Mouse (Mus musculus) liver, postnatal 0 days (tissue): ENCODE measurements at regions not wholly inside any gene's neighbourhood (a gene's known extent, or its start where the extent isn't known, plus 50 kb on each side); places are given as distances from the start of the nearest gene placed in this dataset.
"Not testable (repeated sequence)": the region's sequence is repeated elsewhere in the genome, so short reads cannot be mapped to it uniquely, and the experiment has no call there.

Experiments used
- ATAC-seq: fragments of 200-750 bp; cut with Nextera tagmentation; 2 replicates; pipeline ENCODE4 v1.8.0; 2017; ENCODE audit warnings: mild to moderate bottlenecking, moderate library complexity
- DNase-seq: peaks from one replicate; pipeline ENCODE4 v3.0.0-alpha.2; 2016
- H3K27ac ChIP-seq: fragments of 300-500 bp; sonication (generic); 2 replicates; pipeline ENCODE4 v1.5.1; 2014; ENCODE audit warnings: antibody characterized with exemption, moderate library complexity, mild to moderate bottlenecking, low read depth
- H3K27me3 ChIP-seq: fragments of 300-500 bp; sonication (generic); 2 replicates; pipeline ENCODE4 v1.6.1; 2014; ENCODE audit warnings: low read length, control low read depth, mixed read lengths; ENCODE audit not compliant: insufficient read depth
- H3K36me3 ChIP-seq: fragments of 300-500 bp; sonication (generic); replicated peaks from 2 replicates; pipeline ENCODE4 v1.6.1; 2014; ENCODE audit warnings: mild to moderate bottlenecking, control low read depth, low read length, moderate library complexity, mixed read lengths; ENCODE audit not compliant: insufficient read depth
- H3K4me1 ChIP-seq: fragments of 300-500 bp; sonication (generic); 2 replicates; pipeline ENCODE4 v1.6.1; 2014; ENCODE audit warnings: antibody characterized with exemption, mild to moderate bottlenecking, control low read depth; ENCODE audit not compliant: insufficient read depth
- H3K4me2 ChIP-seq: fragments of 300-500 bp; sonication (generic); 2 replicates; pipeline ENCODE4 v1.6.1; 2014; ENCODE audit warnings: low read depth, mild to moderate bottlenecking, low read length, moderate library complexity, mixed read lengths
- H3K4me3 ChIP-seq: fragments of 300-500 bp; sonication (generic); 2 replicates; pipeline ENCODE4 v1.5.1; 2014; ENCODE audit warnings: low read depth, low read length
- H3K9ac ChIP-seq: fragments of 300-500 bp; sonication (generic); replicated peaks from 2 replicates; pipeline ENCODE4 v1.6.1; 2014; ENCODE audit warnings: mild to moderate bottlenecking, moderate library complexity
- H3K9me3 ChIP-seq: fragments of 300-500 bp; sonication (generic); 2 replicates; pipeline ENCODE4 v1.6.1; 2016; ENCODE audit warnings: mild to moderate bottlenecking, control low read depth, low read length, mixed read lengths
- CTCF ChIP-seq: sonication (generic); IDR thresholded peaks from 2 replicates; pipeline ENCODE4 v1.5.1; 2016; ENCODE audit warnings: antibody characterized with exemption, low read depth
- EP300 ChIP-seq: IDR thresholded peaks from 2 replicates; pipeline ENCODE4 v1.6.1; 2016; ENCODE audit warnings: antibody characterized with exemption, low read depth, mild to moderate bottlenecking
- WGBS: fragments of 180-500 bp; shearing (Covaris S2); extraction: QIAGEN DNeasy Blood & Tissue Kit; methylation state at CpG from one replicate; pipeline ENCODE4 v1.1.7; 2014; ENCODE audit not compliant: insufficient replicate concordance; 5-methylcytosine and 5-hydroxymethylcytosine counted together

- Histone ChIP-seq H3K4me3 (no peak overlapping the region), H3K27ac (no peak overlapping the region), H3K27me3 (no peaks in the 10 kb centered on the region), H3K4me2 (no peak overlapping the region), H3K9me3 (no peaks in the 10 kb centered on the region), H3K4me1 (no peaks in the 10 kb centered on the region), H3K9ac (no peak overlapping the region), H3K36me3 (no peaks in the 10 kb centered on the region)
- 37% methylated on average over 8 of the region's 8 CpGs for WGBS
- TF ChIP-seq CTCF (no peak), EP300 (no peak)
- ATAC-seq (no peak), DNase-seq (no peak)
Observed at GRCm38 (mm10) chr11:63252012-63252856, 123.5 kb downstream of the Pmp22 start.

- H3K27me3 ChIP-seq = no peaks in the 10 kb centered on the region
- H3K4me3 ChIP-seq = no peak overlapping the region
- H3K9me3 ChIP-seq = no peaks in the 10 kb centered on the region
- H3K36me3 ChIP-seq = no peaks in the 10 kb centered on the region
- no peak for ATAC-seq
- no peaks in the 10 kb centered on the region for H3K4me1 ChIP-seq
- no peak overlapping the region for H3K27ac ChIP-seq
- TF ChIP-seq CTCF (no peak), EP300 (no peak)
- no peak for DNase-seq
- 34% methylated on average over 5 of the region's 5 CpGs for whole genome bisulfite sequencing
- H3K9ac ChIP-seq = no peak overlapping the region
- H3K4me2 ChIP-seq = no peak overlapping the region
Observed at GRCm38 (mm10) chr11:63252968-63253602, 124.3 kb downstream of the Pmp22 start.

DNA sequence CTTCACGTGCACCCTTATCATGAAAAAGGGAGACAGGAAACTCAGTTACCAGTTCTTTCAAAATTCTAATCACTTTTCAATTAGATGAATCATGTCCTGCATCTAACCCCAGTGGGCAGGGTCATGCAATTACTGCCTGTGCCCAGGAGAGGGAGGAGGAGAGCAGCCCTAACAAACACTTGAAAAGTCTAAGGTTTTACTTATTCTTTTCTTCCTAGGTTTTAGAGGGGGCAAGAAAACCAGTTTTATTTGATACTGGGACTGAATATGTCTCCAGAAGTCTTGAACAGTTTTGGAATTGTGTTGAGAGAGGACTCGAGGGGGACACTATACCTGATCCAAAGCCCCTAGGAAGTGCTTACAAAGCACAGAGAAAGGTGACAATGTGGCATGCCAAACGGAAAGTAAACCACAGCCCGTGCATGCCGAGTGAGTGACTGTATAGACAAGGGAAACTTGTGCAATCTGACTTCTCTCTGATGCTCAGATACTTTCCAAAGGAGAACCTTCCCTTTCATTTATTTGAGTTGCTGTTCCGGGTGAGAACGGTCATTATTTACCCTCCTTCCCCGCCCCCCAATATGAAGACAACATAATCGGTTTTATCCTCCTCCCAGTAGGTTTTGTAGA is 135.8 kb downstream of the Pmp22 start:
- 25% methylated on average over 9 of the region's 9 CpGs for WGBS
- H3K9me3 ChIP-seq = no peaks in the 10 kb centered on the region
- peak; percentile 24 for DNase-seq

GRCm38 (mm10) chr11:63266290-63266689 is 137.5 kb downstream of the Pmp22 start:
- H3K27ac ChIP-seq, H3K4me3 ChIP-seq, H3K9ac ChIP-seq, ATAC-seq, H3K9me3 ChIP-seq, H3K36me3 ChIP-seq, H3K27me3 ChIP-seq, H3K4me1 ChIP-seq, DNase-seq, H3K4me2 ChIP-seq: not testable (repeated sequence)
- 75% methylated on average over 2 of the region's 2 CpGs for WGBS

More for the DNA sequence above, 135.8 kb downstream of the Pmp22 start:
- Histone ChIP-seq H3K36me3 (no peaks in the 10 kb centered on the region), H3K9ac (peak overlapping the region; percentile 17; the same call in 1 of the 2 replicates), H3K27me3 (no peaks in the 10 kb centered on the region), H3K27ac (no peak overlapping the region), H3K4me1 (no peaks in the 10 kb centered on the region), H3K4me2 (peak overlapping the region; percentile 60), H3K4me3 (peak overlapping the region; percentile 24)
- no peak for ATAC-seq
- TF ChIP-seq CTCF (peak; percentile 71), EP300 (no peak)

DNA sequence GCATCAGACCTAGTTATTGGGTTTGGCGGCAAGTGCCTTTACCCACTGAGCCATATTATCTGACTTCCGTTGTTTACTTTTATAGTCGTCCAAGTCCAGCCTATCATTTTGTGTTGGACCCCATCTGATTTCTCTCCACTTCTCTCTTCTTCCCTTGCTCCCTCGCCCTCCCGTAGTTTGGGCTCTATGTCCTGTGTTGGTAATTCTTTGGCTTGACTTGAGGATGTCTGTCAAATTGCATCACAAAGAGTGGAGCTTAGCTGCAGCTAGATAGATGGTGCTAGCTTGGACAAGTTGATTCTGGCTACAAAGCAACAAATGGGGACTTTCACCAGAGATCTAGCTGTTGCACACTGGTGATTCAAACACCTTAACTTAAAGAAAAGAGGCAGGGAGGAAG is 147.9 kb downstream of the Pmp22 start:
- no peak for ATAC-seq
- H3K4me2 ChIP-seq = no peak overlapping the region
- WGBS = 65% methylated on average over 5 of the region's 5 CpGs
- H3K4me3 ChIP-seq = no peak overlapping the region
- H3K27ac ChIP-seq = no peak overlapping the region
- TF ChIP-seq EP300 (no peak), CTCF (no peak)
- DNase-seq = no peak
- H3K27me3 ChIP-seq = no peaks in the 10 kb centered on the region
- no peaks in the 10 kb centered on the region for H3K36me3 ChIP-seq
- H3K9ac ChIP-seq = no peak overlapping the region
- H3K9me3 ChIP-seq = no peaks in the 10 kb centered on the region
- no peaks in the 10 kb centered on the region for H3K4me1 ChIP-seq

DNA sequence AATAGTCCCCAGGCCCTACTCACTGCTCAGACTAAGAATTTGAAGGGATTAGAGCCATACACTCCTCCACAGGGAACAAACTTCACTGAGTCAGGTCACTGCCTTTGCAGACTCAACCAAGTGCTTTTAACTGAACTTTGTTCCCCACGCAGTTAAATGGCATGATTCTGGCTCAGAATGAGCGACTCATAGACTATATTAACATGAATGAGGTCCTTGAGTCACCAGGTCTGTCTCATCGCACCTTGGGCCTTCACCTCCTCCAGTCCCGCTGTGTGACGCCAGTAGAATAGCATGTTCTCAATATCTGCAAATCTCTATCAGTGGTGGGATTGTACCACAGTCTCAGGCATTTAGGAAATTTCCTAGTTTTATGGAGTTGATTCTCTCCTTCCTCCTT is 153.1 kb downstream of the Pmp22 start:
- Histone ChIP-seq H3K4me3 (no peak overlapping the region), H3K27me3 (no peaks in the 10 kb centered on the region), H3K27ac (no peak overlapping the region), H3K9me3 (no peaks in the 10 kb centered on the region), H3K36me3 (no peaks in the 10 kb centered on the region), H3K4me2 (no peak overlapping the region), H3K9ac (no peak overlapping the region), H3K4me1 (no peaks in the 10 kb centered on the region)
- DNase-seq (no peak), ATAC-seq (no peak)
- 84% methylated on average over 5 of the region's 5 CpGs for WGBS
- no peak for TF ChIP-seq CTCF
- TF ChIP-seq EP300 = no peak
